Mouse (Mus musculus) inflammation-experienced regulatory T-cells (primary cell): ENCODE results near the gene Opn5. TPM values are rescaled to one million over a fixed set of nuclear protein-coding genes. Genes with fewer than 3 reads are reported as not detected.

Experiments
- polyA plus RNA-seq, 2 experiments: library from polyadenylated mRNA; unstranded; fragments of 100-300 nt; shearing (Covaris generic); gene quantifications; one replicate each; pipeline ENCODE4 v1.2.1; 2017

Gene Opn5
- not detected for polyA plus RNA-seq

GRCm38 (mm10) chr17:42611295-42611694 is at the start of gene Opn5:
Gene Opn5, minus strand, starts transcription at chr17:42611395.

Other genes with a start within 250 kb of the Opn5 start
- not detected for gene Adgrf4, start 80.9 kb upstream of the Opn5 start, polyA plus RNA-seq
- under 1 TPM in 1 of 2 experiments, not detected in 1; 0.10 TPM for gene Adgrf2, start 130.8 kb upstream of the Opn5 start, polyA plus RNA-seq